Mouse (Mus musculus) embryonic facial prominence, embryonic 11.5 days (tissue): ENCODE measurements around the gene Cldnd2. TPM values are rescaled to one million over a fixed set of nuclear protein-coding genes. Genes with fewer than 3 reads are reported as not detected.
A peak's percentile ranks its signal among the peaks of the same experiment; 100 is the strongest.

Experiments used
- ATAC-seq: fragments of 200-750 bp; cut with Nextera tagmentation; replicated peaks from 2 replicates; pipeline ENCODE4 v1.8.0; 2017; ENCODE audit warnings: low read depth; ENCODE audit not compliant: insufficient number of reproducible peaks, low FRiP score, low TSS enrichment
- DNase-seq: peaks from one replicate; pipeline ENCODE4 v3.0.0-alpha.2; 2015; ENCODE audit warnings: low spot score
- H3K27ac ChIP-seq: fragments of 300-500 bp; sonication (generic); replicated peaks from 2 replicates; pipeline ENCODE4 v1.5.1; 2014; ENCODE audit warnings: mild to moderate bottlenecking, low read depth, low read length, control low read depth
- H3K27me3 ChIP-seq: fragments of 300-500 bp; sonication (generic); 2 replicates; pipeline ENCODE4 v1.6.1; 2014; ENCODE audit warnings: mild to moderate bottlenecking, low read length, moderate library complexity, mixed read lengths; ENCODE audit not compliant: control insufficient read depth, insufficient read depth
- H3K36me3 ChIP-seq: fragments of 300-500 bp; sonication (generic); replicated peaks from 2 replicates; pipeline ENCODE4 v1.6.1; 2014; ENCODE audit warnings: low read depth, mild to moderate bottlenecking, low read length, moderate library complexity, mixed read lengths; ENCODE audit not compliant: control insufficient read depth, insufficient read depth
- H3K4me1 ChIP-seq: fragments of 300-500 bp; sonication (generic); 2 replicates; pipeline ENCODE4 v1.6.1; 2014; ENCODE audit warnings: low read length, mixed read lengths; ENCODE audit not compliant: control insufficient read depth, insufficient read depth
- H3K4me2 ChIP-seq: fragments of 300-500 bp; sonication (generic); 2 replicates; pipeline ENCODE4 v1.6.1; 2014; ENCODE audit warnings: low read depth, mild to moderate bottlenecking, control low read depth, low read length, moderate library complexity
- H3K4me3 ChIP-seq: fragments of 300-500 bp; sonication (generic); 2 replicates; pipeline ENCODE4 v1.5.1; 2014; ENCODE audit warnings: low read depth, low read length, control low read depth
- H3K9ac ChIP-seq: fragments of 300-500 bp; sonication (generic); replicated peaks from 2 replicates; pipeline ENCODE4 v1.6.1; 2014; ENCODE audit warnings: mild to moderate bottlenecking, control low read depth, low read length
- H3K9me3 ChIP-seq: fragments of 300-500 bp; sonication (generic); replicated peaks from 2 replicates; pipeline ENCODE4 v1.6.1; 2016; ENCODE audit warnings: mild to moderate bottlenecking, low read length, inconsistent platforms, mixed read lengths; ENCODE audit not compliant: control insufficient read depth
- WGBS: fragments of 180-500 bp; shearing (Covaris S2); extraction: QIAGEN DNeasy Blood & Tissue Kit; methylation state at CpG from one replicate; pipeline ENCODE4 v1.1.7; 2014; 5-methylcytosine and 5-hydroxymethylcytosine counted together
- polyA plus RNA-seq: library from polyadenylated mRNA; unstranded; fragments of >200 nt; fragmentation: Nextera tagmentation; extraction: Ambion mirVana; gene quantifications from 2 replicates; pipeline ENCODE4 v1.2.1, GENCODE M21; 2014

Cldnd2 gene
- polyA plus RNA-seq, 1 experiment from 2014 or later, result not detected

- no peaks in the 10 kb centered on the region for H3K36me3 ChIP-seq
- H3K4me1 ChIP-seq, result no peaks in the 10 kb centered on the region
- peak; percentile 82 for DNase-seq
- under 1% methylated on average over 33 of the region's 33 CpGs for WGBS
- no peak overlapping the region for H3K27ac ChIP-seq
- peak overlapping the region; percentile 78 for H3K4me2 ChIP-seq
- H3K4me3 ChIP-seq, result peak overlapping the region; percentile 38
- ATAC-seq, result peak; percentile 73
- peak overlapping the region; percentile 50 for H3K9ac ChIP-seq
- no peaks in the 10 kb centered on the region; the same call in 1 of the 2 replicates for H3K27me3 ChIP-seq
- no peaks in the 10 kb centered on the region for H3K9me3 ChIP-seq
Observed at GRCm38 (mm10) chr7:43465344-43466098, 24.9 kb downstream of the Cldnd2 start.

DNA sequence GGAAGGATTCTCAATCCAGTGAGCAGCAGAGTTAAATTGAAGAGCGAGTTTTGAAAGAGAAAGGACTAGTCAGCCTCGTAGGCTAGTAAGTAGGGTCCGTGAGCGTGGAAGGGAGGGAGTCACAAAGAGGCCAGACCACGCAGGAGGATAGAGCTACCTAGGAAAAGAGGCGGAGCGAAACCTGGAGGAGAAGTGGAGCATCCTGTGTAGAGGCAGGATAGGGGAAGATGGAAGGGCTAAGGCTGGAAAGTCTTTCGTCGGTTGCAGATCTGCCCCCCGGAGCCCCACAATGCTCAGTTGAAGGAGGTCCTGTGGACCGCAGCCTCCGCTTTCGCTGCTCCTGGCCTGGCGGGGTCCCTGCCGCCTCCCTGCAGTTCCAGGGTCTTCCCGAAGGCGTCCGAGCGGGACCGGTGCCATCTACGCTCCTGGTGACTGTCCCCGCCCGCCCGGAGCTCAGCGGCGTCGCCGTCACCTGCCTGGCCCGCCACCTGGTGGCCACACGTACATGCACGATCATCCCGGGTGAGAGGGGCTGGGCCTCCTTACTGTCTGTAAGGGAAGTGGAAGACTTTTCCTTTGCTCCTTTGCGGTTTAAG is 25.6 kb downstream of the Cldnd2 start:
- WGBS, result 1% methylated on average over 32 of the region's 33 CpGs
- no peaks in the 10 kb centered on the region for H3K36me3 ChIP-seq
- peak overlapping the region; percentile 38 for H3K4me3 ChIP-seq
- no peaks in the 10 kb centered on the region; the same call in 1 of the 2 replicates for H3K27me3 ChIP-seq
- peak overlapping the region; percentile 78 for H3K4me2 ChIP-seq
- ATAC-seq, result peak; percentile 70
- DNase-seq, result peak; percentile 80
- H3K9me3 ChIP-seq, result no peaks in the 10 kb centered on the region
- no peaks in the 10 kb centered on the region for H3K4me1 ChIP-seq
- H3K9ac ChIP-seq, result peak overlapping the region; percentile 46
- no peak overlapping the region for H3K27ac ChIP-seq

- H3K27ac ChIP-seq, result no peak overlapping the region
- no peaks in the 10 kb centered on the region for H3K9me3 ChIP-seq
- 40% methylated on average over 8 of the region's 8 CpGs for WGBS
- no peaks in the 10 kb centered on the region for H3K36me3 ChIP-seq
- H3K4me1 ChIP-seq, result no peaks in the 10 kb centered on the region
- H3K4me2 ChIP-seq, result no peak overlapping the region
- DNase-seq, result peak; percentile 40
- H3K4me3 ChIP-seq, result no peak overlapping the region
- no peak for ATAC-seq
- H3K9ac ChIP-seq, result no peak overlapping the region
- H3K27me3 ChIP-seq, result peaks cover 2% of the 10 kb centered on the region
Observed at GRCm38 (mm10) chr7:43470373-43470772, 29.8 kb downstream of the Cldnd2 start.

GRCm38 (mm10) chr7:43475706-43476105 is 35.1 kb downstream of the Cldnd2 start:
- no peak overlapping the region for H3K4me2 ChIP-seq
- no peaks in the 10 kb centered on the region for H3K9me3 ChIP-seq
- H3K9ac ChIP-seq, result no peak overlapping the region
- H3K27me3 ChIP-seq, result peaks cover 20% of the 10 kb centered on the region
- H3K36me3 ChIP-seq, result no peaks in the 10 kb centered on the region
- ATAC-seq (no peak), DNase-seq (peak; percentile 15)
- WGBS, result 6% methylated on average over 23 of the region's 23 CpGs
- H3K4me3 ChIP-seq, result no peak overlapping the region
- no peak overlapping the region for H3K27ac ChIP-seq
- H3K4me1 ChIP-seq, result no peaks in the 10 kb centered on the region

- Histone ChIP-seq H3K4me2 (no peak overlapping the region), H3K9ac (no peak overlapping the region), H3K27me3 (peaks cover 20% of the 10 kb centered on the region), H3K27ac (no peak overlapping the region), H3K9me3 (no peaks in the 10 kb centered on the region), H3K4me1 (no peaks in the 10 kb centered on the region), H3K4me3 (no peak overlapping the region), H3K36me3 (no peaks in the 10 kb centered on the region)
- ATAC-seq, result peak; percentile 20; the same call in 1 of the 2 replicates
- whole genome bisulfite sequencing, result 2% methylated on average over 13 of the region's 13 CpGs
- DNase-seq, result peak; percentile 39
Observed at GRCm38 (mm10) chr7:43476376-43476775, 35.8 kb downstream of the Cldnd2 start.

- DNase-seq (no peak), ATAC-seq (no peak)
- no peaks in the 10 kb centered on the region for H3K4me1 ChIP-seq
- peaks cover 10% of the 10 kb centered on the region for H3K27me3 ChIP-seq
- H3K4me3 ChIP-seq, result no peak overlapping the region
- no peak overlapping the region for H3K4me2 ChIP-seq
- H3K27ac ChIP-seq, result no peak overlapping the region
- H3K9me3 ChIP-seq, result no peaks in the 10 kb centered on the region
- H3K9ac ChIP-seq, result no peak overlapping the region
- WGBS, result 67% methylated on average over 3 of the region's 3 CpGs
- H3K36me3 ChIP-seq, result no peaks in the 10 kb centered on the region
Observed at GRCm38 (mm10) chr7:43481191-43481590, 40.6 kb downstream of the Cldnd2 start.

- Histone ChIP-seq H3K9ac (no peak overlapping the region), H3K9me3 (no peaks in the 10 kb centered on the region), H3K27me3 (peaks cover 4% of the 10 kb centered on the region; the same call in 1 of the 2 replicates), H3K27ac (no peak overlapping the region), H3K4me1 (no peaks in the 10 kb centered on the region), H3K36me3 (no peaks in the 10 kb centered on the region), H3K4me2 (no peak overlapping the region), H3K4me3 (no peak overlapping the region)
- no peak for DNase-seq
- 0 out of 2 replicates have a peak, but pooled peaks have one; percentile 40 for ATAC-seq
- WGBS, result 64% methylated on average over 8 of the region's 8 CpGs
Observed at GRCm38 (mm10) chr7:43482090-43482716, 41.6 kb downstream of the Cldnd2 start.

DNA sequence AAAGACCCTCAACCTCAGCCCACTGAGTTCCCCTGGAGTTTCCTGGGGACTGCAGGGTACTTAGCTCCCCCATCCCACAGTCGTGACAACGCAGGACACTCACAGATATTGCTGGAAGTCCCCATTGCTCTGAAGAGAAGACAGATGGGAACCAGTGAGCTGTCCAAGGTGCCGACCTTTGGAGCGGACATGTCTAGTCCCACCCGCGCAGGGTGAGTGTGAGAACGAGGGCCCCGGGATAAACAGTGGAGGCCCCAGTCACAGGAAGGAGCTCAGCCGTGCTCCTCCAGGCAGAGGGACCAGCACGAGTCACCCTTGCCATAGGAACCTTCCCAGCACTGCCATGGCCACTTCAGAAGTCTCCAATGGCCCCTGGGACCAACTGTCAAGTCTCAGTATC is 42.7 kb downstream of the Cldnd2 start:
- Histone ChIP-seq H3K4me1 (no peaks in the 10 kb centered on the region), H3K9ac (no peak overlapping the region), H3K9me3 (no peaks in the 10 kb centered on the region), H3K27ac (no peak overlapping the region), H3K4me3 (no peak overlapping the region), H3K36me3 (no peaks in the 10 kb centered on the region), H3K4me2 (no peak overlapping the region), H3K27me3 (no peaks in the 10 kb centered on the region)
- 14% methylated on average over 10 of the region's 10 CpGs for WGBS
- ATAC-seq (no peak), DNase-seq (peak; percentile 59)
